9 mouse cellular contexts compared by ENCODE assay signal in genomic region chr11:115811381-115812093, GRCm38 (mm10). TPM values are rescaled to one million over a fixed set of nuclear protein-coding genes. Genes with fewer than 3 reads are reported as not detected.
DNase-seq lines count a peak whose midpoint lies in the region; ATAC-seq and TF ChIP-seq lines count a peak whose summit lies in the region.
"Had no signal": no experiment of that assay in that cellular context is flagged by ENCODE, and none has a peak within 500 bp of the region (broad histone marks: within the 10 kb centered on the region; RNA-seq: fewer than 3 reads in every experiment).

No protein-coding gene starts in this region.

- peaks cover 81% of the 10 kb centered on the region for H3K4me1 ChIP-seq in heart, embryonic 13.5 days
- peaks cover 11% of the 10 kb centered on the region for H3K4me1 ChIP-seq in brown adipose tissue, adult 24 weeks (ENCODE audit: control insufficient read depth, insufficient read depth, insufficient read length, low read length)
- H3K4me1 ChIP-seq in hindbrain, embryonic 11.5 days (replicated peaks; ENCODE audit: control insufficient read depth, insufficient read depth, low read length), result peaks cover 13% of the 10 kb centered on the region
- H3K4me1 ChIP-seq in liver, postnatal 0 days (ENCODE audit: insufficient read depth), result peaks cover 50% of the 10 kb centered on the region

- no peaks in the 10 kb centered on the region for H3K9me3 ChIP-seq in heart, embryonic 13.5 days
- H3K9me3 ChIP-seq in hindbrain, embryonic 11.5 days (ENCODE audit: control insufficient read depth, low read length), result no peaks in the 10 kb centered on the region
- no peaks in the 10 kb centered on the region for H3K9me3 ChIP-seq in liver, postnatal 0 days (ENCODE audit: low read length)

- WGBS in heart, embryonic 13.5 days, result 62% methylated on average over 20 of the region's 20 CpGs
- 86% methylated on average over 20 of the region's 20 CpGs for WGBS in hindbrain, embryonic 11.5 days
- 82% methylated on average over 20 of the region's 20 CpGs for WGBS in liver, postnatal 0 days (ENCODE audit: insufficient replicate concordance)

- H3K27me3 ChIP-seq in heart, embryonic 13.5 days (replicated peaks), result no peaks in the 10 kb centered on the region
- H3K27me3 ChIP-seq in hindbrain, embryonic 11.5 days (ENCODE audit: control insufficient read depth, insufficient read depth, low read length), result no peaks in the 10 kb centered on the region
- H3K27me3 ChIP-seq in liver, postnatal 0 days (ENCODE audit: insufficient read depth, low read length), result no peaks in the 10 kb centered on the region
- H3K27me3 ChIP-seq: CH12.LX had no signal

- peak overlapping the region; percentile 93 for H3K4me3 ChIP-seq in heart, embryonic 13.5 days
- H3K4me3 ChIP-seq in brown adipose tissue, adult 24 weeks (ENCODE audit: insufficient read depth, low read depth, low read length), result peak overlapping the region; percentile 97
- H3K4me3 ChIP-seq in hindbrain, embryonic 11.5 days (ENCODE audit: low read depth, low read length), result peak overlapping the region; percentile 13
- H3K4me3 ChIP-seq in liver, postnatal 0 days (ENCODE audit: low read depth, low read length), result peak overlapping the region; percentile 24; the same call in 1 of the 2 replicates

- H3K9ac ChIP-seq in heart, embryonic 13.5 days, result peak overlapping the region; percentile 97
- peak overlapping the region; percentile 25; the same call in 1 of the 2 replicates for H3K9ac ChIP-seq in hindbrain, embryonic 11.5 days (ENCODE audit: low read depth, low read length)
- no peak overlapping the region for H3K9ac ChIP-seq in liver, postnatal 0 days (replicated peaks)

- H3K4me2 ChIP-seq in heart, embryonic 13.5 days, result peak overlapping the region; percentile 92
- H3K4me2 ChIP-seq in hindbrain, embryonic 11.5 days (replicated peaks; ENCODE audit: low read depth, low read length), result peak overlapping the region; percentile 67
- H3K4me2 ChIP-seq in liver, postnatal 0 days (ENCODE audit: low read depth, low read length), result peak overlapping the region; percentile 96

- H3K36me3 ChIP-seq in heart, embryonic 13.5 days, result peaks cover 45% of the 10 kb centered on the region
- H3K36me3 ChIP-seq in hindbrain, embryonic 11.5 days (ENCODE audit: control insufficient read depth, insufficient read depth, low read length), result peaks cover 7% of the 10 kb centered on the region; the same call in 1 of the 2 replicates
- no peaks in the 10 kb centered on the region for H3K36me3 ChIP-seq in liver, postnatal 0 days (replicated peaks; ENCODE audit: insufficient read depth, low read length)

- no peak for ATAC-seq in heart, embryonic 13.5 days (ENCODE audit: extremely low read depth, insufficient number of reproducible peaks, low FRiP score, low TSS enrichment)
- no peak for ATAC-seq in hindbrain, embryonic 11.5 days (ENCODE audit: low FRiP score)
- ATAC-seq in liver, postnatal 0 days, result no peak

- no peak for TF ChIP-seq CTCF in liver, postnatal 0 days (IDR thresholded peaks at IDR 0.05; ENCODE audit: low read depth)

- TF ChIP-seq EP300 in liver, postnatal 0 days (IDR thresholded peaks at IDR 0.05; ENCODE audit: low read depth), result no peak

- DNase-seq in heart, adult 11 months, result no peak
- no peak for DNase-seq in hindbrain, embryonic 11.5 days (ENCODE audit: low spot score)
- no peak for DNase-seq in liver, postnatal 0 days
- no peak for DNase-seq in ovary, adult 18-20 months (ENCODE audit: low spot score)
- no peak for DNase-seq in gastrocnemius, postnatal 25 days
- no peak for DNase-seq in left cerebral cortex, adult 11 months (ENCODE audit: low spot score)

- peak overlapping the region; percentile 96 for H3K27ac ChIP-seq in heart, embryonic 13.5 days (replicated peaks)
- H3K27ac ChIP-seq in brown adipose tissue, adult 24 weeks (replicated peaks; ENCODE audit: low read depth, low read length), result peak overlapping the region; percentile 96
- H3K27ac ChIP-seq in hindbrain, embryonic 11.5 days (ENCODE audit: low read depth, low read length), result no peak overlapping the region
- H3K27ac ChIP-seq in liver, postnatal 0 days (ENCODE audit: low read depth), result no peak overlapping the region

RNA-seq across cellular contexts. Expression of gene Caskin2, which starts 1.9 kb away (rescaled TPM):
- polyA plus RNA-seq in heart, embryonic 13.5 days (2015; fragmentation: Nextera tagmentation; extraction: Ambion mirVana), result 20.0 and 20.1 TPM in 2 replicates
- 8.8 and 10.4 TPM in 2 replicates for polyA plus RNA-seq in brown adipose tissue, adult 24 weeks (2012; ENCODE audit: insufficient read depth, insufficient read length, missing spikeins)
- 12.2 and 12.9 TPM in 2 replicates for polyA plus RNA-seq in hindbrain, embryonic 11.5 days (2014; fragmentation: Nextera tagmentation; extraction: Ambion mirVana)
- polyA plus RNA-seq in liver, postnatal 0 days (2015; fragmentation: Nextera tagmentation; extraction: Ambion mirVana), result 3.2 and 3.3 TPM in 2 replicates
- 10 to 100 TPM; 13.7 to 13.9 TPM for total RNA-seq in gastrocnemius, postnatal 25 days (2021)

RNA-seq across cellular contexts. Expression of gene Tsen54, which starts 3.0 kb away (rescaled TPM):
- 24.4 and 27.5 TPM in 2 replicates for polyA plus RNA-seq in heart, embryonic 13.5 days (2015; fragmentation: Nextera tagmentation; extraction: Ambion mirVana)
- 6.1 and 6.8 TPM in 2 replicates for polyA plus RNA-seq in brown adipose tissue, adult 24 weeks (2012; ENCODE audit: insufficient read depth, insufficient read length, missing spikeins)
- 17.9 and 21.3 TPM in 2 replicates for polyA plus RNA-seq in hindbrain, embryonic 11.5 days (2014; fragmentation: Nextera tagmentation; extraction: Ambion mirVana)
- polyA plus RNA-seq in liver, postnatal 0 days (2015; fragmentation: Nextera tagmentation; extraction: Ambion mirVana), result 7.7 and 8.8 TPM in 2 replicates
- 1 to 10 TPM; 3.2 to 7.5 TPM for total RNA-seq in gastrocnemius, postnatal 25 days (2021)

RNA-seq across cellular contexts. Expression of gene Llgl2, which starts 12.3 kb away (rescaled TPM):
- polyA plus RNA-seq in heart, embryonic 13.5 days (2015; fragmentation: Nextera tagmentation; extraction: Ambion mirVana), result 18.9 and 19.0 TPM in 2 replicates
- polyA plus RNA-seq in brown adipose tissue, adult 24 weeks (2012; ENCODE audit: insufficient read depth, insufficient read length, missing spikeins), result 4.0 and 5.5 TPM in 2 replicates
- 3.8 and 5.4 TPM in 2 replicates for polyA plus RNA-seq in hindbrain, embryonic 11.5 days (2014; fragmentation: Nextera tagmentation; extraction: Ambion mirVana)
- polyA plus RNA-seq in liver, postnatal 0 days (2015; fragmentation: Nextera tagmentation; extraction: Ambion mirVana), result 15.1 and 20.9 TPM in 2 replicates
- total RNA-seq in gastrocnemius, postnatal 25 days (2021), result 1 to 10 TPM; 7.8 to 9.0 TPM

RNA-seq across cellular contexts. Expression of gene Tmem94, which starts 46.3 kb away (rescaled TPM):
- polyA plus RNA-seq in heart, embryonic 13.5 days (2015; fragmentation: Nextera tagmentation; extraction: Ambion mirVana), result 34.3 and 39.4 TPM in 2 replicates
- polyA plus RNA-seq in brown adipose tissue, adult 24 weeks (2012; ENCODE audit: insufficient read depth, insufficient read length, missing spikeins), result 18.0 and 23.0 TPM in 2 replicates
- 15.5 and 16.4 TPM in 2 replicates for polyA plus RNA-seq in hindbrain, embryonic 11.5 days (2014; fragmentation: Nextera tagmentation; extraction: Ambion mirVana)
- polyA plus RNA-seq in liver, postnatal 0 days (2015; fragmentation: Nextera tagmentation; extraction: Ambion mirVana), result 4.1 and 4.2 TPM in 2 replicates
- 10 to 100 TPM; 68.5 to 72.2 TPM for total RNA-seq in gastrocnemius, postnatal 25 days (2021)

RNA-seq across cellular contexts. Expression of gene Myo15b, which starts 46.7 kb away (rescaled TPM):
- 0.17 and 0.27 TPM in 2 replicates for polyA plus RNA-seq in heart, embryonic 13.5 days (2015; fragmentation: Nextera tagmentation; extraction: Ambion mirVana)
- not detected in 2 replicates for polyA plus RNA-seq in brown adipose tissue, adult 24 weeks (2012; ENCODE audit: insufficient read depth, insufficient read length, missing spikeins)
- polyA plus RNA-seq in hindbrain, embryonic 11.5 days (2014; fragmentation: Nextera tagmentation; extraction: Ambion mirVana), result 0.09 TPM in 1 of 2 replicates, not detected in the other
- 2.4 and 2.7 TPM in 2 replicates for polyA plus RNA-seq in liver, postnatal 0 days (2015; fragmentation: Nextera tagmentation; extraction: Ambion mirVana)
- not detected for total RNA-seq in gastrocnemius, postnatal 25 days (2021)

Comparison
In these comparisons a context has a peak if more than half of its experiments do, and no peak if none do; other contexts are left out.
1. H3K27ac ChIP-seq: peak in heart, embryonic 13.5 days (single experiment) and brown adipose tissue, adult 24 weeks (single experiment); none in hindbrain, embryonic 11.5 days (single experiment) and liver, postnatal 0 days (single experiment).
2. H3K4me3 ChIP-seq: peak in every context shown above with its lines; median percentile 97 in brown adipose tissue, adult 24 weeks; 93 in heart, embryonic 13.5 days; 24 in liver, postnatal 0 days; 13 in hindbrain, embryonic 11.5 days.
3. Peak in every context shown above with its lines, with median percentiles within 50 percentile points of each other: H3K4me2 ChIP-seq.